Mouse (Mus musculus) kidney, embryonic 16.5 days (tissue): Measurements from ENCODE around the gene Zfp969. TPM values are rescaled to one million over a fixed set of nuclear protein-coding genes. Genes with fewer than 3 reads are reported as not detected.
"Not testable (repeated sequence)": the region's sequence is repeated elsewhere in the genome, so short reads cannot be mapped to it uniquely, and the experiment has no call there.

Source experiments
- ATAC-seq: fragments of 200-750 bp; cut with Nextera tagmentation; 2 replicates; pipeline ENCODE4 v1.8.0; 2017; ENCODE audit warnings: moderate TSS enrichment; ENCODE audit not compliant: low FRiP score, low TSS enrichment
- H3K27ac ChIP-seq: fragments of 300-500 bp; sonication (generic); 2 replicates; pipeline ENCODE4 v1.5.1; 2014; ENCODE audit warnings: low read length
- H3K27me3 ChIP-seq: fragments of 300-500 bp; sonication (generic); 2 replicates; pipeline ENCODE4 v1.6.1; 2014; ENCODE audit warnings: low read length, control low read depth, mixed read lengths; ENCODE audit not compliant: insufficient read depth
- H3K36me3 ChIP-seq: fragments of 300-500 bp; sonication (generic); 2 replicates; pipeline ENCODE4 v1.6.1; 2014; ENCODE audit warnings: low read length, control low read depth, mixed read lengths; ENCODE audit not compliant: insufficient read depth
- H3K4me1 ChIP-seq: fragments of 300-500 bp; sonication (generic); 2 replicates; pipeline ENCODE4 v1.6.1; 2014; ENCODE audit warnings: low read length, control low read depth, mixed read lengths; ENCODE audit not compliant: insufficient read depth
- H3K4me2 ChIP-seq: fragments of 300-500 bp; sonication (generic); replicated peaks from 2 replicates; pipeline ENCODE4 v1.6.1; 2014; ENCODE audit warnings: low read depth, low read length
- H3K4me3 ChIP-seq: fragments of 300-500 bp; sonication (generic); 2 replicates; pipeline ENCODE4 v1.5.1; 2014; ENCODE audit warnings: mild to moderate bottlenecking, low read length
- H3K9ac ChIP-seq: fragments of 300-500 bp; sonication (generic); replicated peaks from 2 replicates; pipeline ENCODE4 v1.6.1; 2014; ENCODE audit warnings: low read length
- H3K9me3 ChIP-seq: fragments of 300-500 bp; sonication (generic); 2 replicates; pipeline ENCODE4 v1.6.1; 2016; ENCODE audit warnings: low read length, control low read depth
- WGBS: fragments of 180-500 bp; shearing (Covaris S2); extraction: QIAGEN DNeasy Blood & Tissue Kit; methylation state at CpG from one replicate; pipeline ENCODE4 v1.1.7; 2014; 5-methylcytosine and 5-hydroxymethylcytosine counted together
- polyA plus RNA-seq: library from polyadenylated mRNA; unstranded; fragments of >200 nt; fragmentation: Nextera tagmentation; extraction: Ambion mirVana; gene quantifications from 2 replicates; pipeline ENCODE4 v1.2.1, GENCODE M21; 2015

The Zfp969 gene
- polyA plus RNA-seq = 17.9 and 20.1 TPM in 2 replicates

DNA sequence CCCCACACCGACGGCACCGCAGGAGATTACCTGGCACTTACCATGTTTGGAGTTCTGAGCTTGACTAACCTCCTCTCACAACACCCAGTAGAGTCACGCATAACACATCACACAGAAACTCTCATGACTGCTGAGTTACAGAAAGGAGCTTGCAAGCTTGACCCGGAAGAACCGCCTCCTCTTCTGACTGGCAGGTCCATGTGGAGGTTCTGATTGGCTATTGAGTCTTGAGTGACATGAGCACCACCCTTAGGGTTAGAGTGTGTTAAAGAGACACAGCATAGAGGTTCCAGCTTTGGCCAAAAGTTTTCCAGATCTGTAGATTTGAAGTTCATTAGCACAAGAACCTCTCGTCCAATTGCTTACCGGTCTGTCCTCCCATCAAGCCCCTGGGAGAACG lies at the start of gene Zfp969:
TSS of gene Zfp969 (minus strand) at position 101 of the 400 bp plus-strand sequence.
- H3K27me3 ChIP-seq, H3K4me3 ChIP-seq, H3K36me3 ChIP-seq, H3K4me2 ChIP-seq, ATAC-seq, H3K9me3 ChIP-seq, H3K4me1 ChIP-seq, H3K9ac ChIP-seq, H3K27ac ChIP-seq: not testable (repeated sequence)
- no CpG with 5 or more reads among the region's 9 CpGs for WGBS

DNA sequence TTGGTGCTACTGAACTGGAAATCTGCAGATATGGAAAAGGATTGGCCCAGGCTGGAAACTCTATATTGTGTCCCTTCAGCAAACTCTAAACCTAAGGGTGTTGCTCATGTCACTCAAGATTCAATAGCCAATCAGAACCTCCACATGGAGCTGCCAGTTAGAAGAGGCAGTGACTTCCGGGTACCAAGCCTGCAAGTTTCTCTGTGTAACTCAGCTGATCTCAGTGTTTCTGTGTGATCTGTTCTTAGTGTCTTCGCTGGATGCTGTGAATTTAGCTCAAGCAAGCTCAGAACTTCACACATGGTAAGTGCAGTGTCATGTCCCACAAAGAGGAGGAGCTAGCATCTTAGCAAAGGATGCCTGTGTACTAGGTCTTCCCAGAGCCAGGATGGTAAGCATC lies 37.8 kb upstream of the Zfp969 start, which contains the start of gene Gm2007:
TSS of gene Gm2007 (plus strand) at position 301 of the 400 bp plus-strand sequence.
- H3K4me2 ChIP-seq, H3K9ac ChIP-seq, H3K36me3 ChIP-seq, H3K9me3 ChIP-seq, H3K27ac ChIP-seq, H3K27me3 ChIP-seq, H3K4me3 ChIP-seq, ATAC-seq, H3K4me1 ChIP-seq: not testable (repeated sequence)
- no CpG with 5 or more reads among the region's 2 CpGs for WGBS

DNA sequence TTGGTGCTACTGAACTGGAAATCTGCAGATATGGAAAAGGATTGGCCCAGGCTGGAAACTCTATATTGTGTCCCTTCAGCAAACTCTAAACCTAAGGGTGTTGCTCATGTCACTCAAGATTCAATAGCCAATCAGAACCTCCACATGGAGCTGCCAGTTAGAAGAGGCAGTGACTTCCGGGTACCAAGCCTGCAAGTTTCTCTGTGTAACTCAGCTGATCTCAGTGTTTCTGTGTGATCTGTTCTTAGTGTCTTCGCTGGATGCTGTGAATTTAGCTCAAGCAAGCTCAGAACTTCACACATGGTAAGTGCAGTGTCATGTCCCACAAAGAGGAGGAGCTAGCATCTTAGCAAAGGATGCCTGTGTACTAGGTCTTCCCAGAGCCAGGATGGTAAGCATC lies 59.8 kb downstream of the Zfp969 start, which contains the start of gene Gm11007:
TSS of gene Gm11007 (plus strand) at position 301 of the 400 bp plus-strand sequence.
- not testable (repeated sequence) for H3K9me3 ChIP-seq, H3K4me3 ChIP-seq, H3K27ac ChIP-seq, H3K4me1 ChIP-seq, H3K36me3 ChIP-seq, ATAC-seq, H3K9ac ChIP-seq, H3K27me3 ChIP-seq, H3K4me2 ChIP-seq
- no CpG with 5 or more reads among the region's 2 CpGs for WGBS

Other genes starting within 250 kb of the Zfp969 start
- gene Zfp965, start 233.7 kb downstream of the Zfp969 start, polyA plus RNA-seq = 5.7 and 7.4 TPM in 2 replicates
- not detected in 2 replicates for gene Gm11007, start 59.7 kb downstream of the Zfp969 start, polyA plus RNA-seq
- gene Gm2007, start 37.9 kb upstream of the Zfp969 start, polyA plus RNA-seq = not detected in 2 replicates
- gene Gm14288, start 97.4 kb upstream of the Zfp969 start, polyA plus RNA-seq = 1.3 and 2.0 TPM in 2 replicates
- 19.4 and 23.2 TPM in 2 replicates for gene Gm6710, start 165.6 kb upstream of the Zfp969 start, polyA plus RNA-seq
- gene Zfp966, start 227.5 kb upstream of the Zfp969 start, polyA plus RNA-seq = 4.5 TPM in 2 replicates